Mouse (Mus musculus): ENCODE measurements around the gene Kif6. TPM values are rescaled to one million over a fixed set of nuclear protein-coding genes. Genes with fewer than 3 reads are reported as not detected.

Kif6 gene
- total and polyA plus RNA-seq, 3 experiments: 2.1 to 2.6 (median 2.3) TPM

- no peaks in the 10 kb centered on the region for H3K4me1 ChIP-seq (ENCODE audit: control insufficient read depth, insufficient read depth, low read length)
- H3K9ac ChIP-seq (ENCODE audit: low read depth, low read length): no peak overlapping the region
- H3K27me3 ChIP-seq (ENCODE audit: control insufficient read depth, insufficient read depth, low read length): no peaks in the 10 kb centered on the region
- intact Hi-C loops (cut with DNase I): no loop called here
- no peak for DNase-seq
- no peak for TF ChIP-seq POLR2A (IDR thresholded peaks at IDR 0.05; ENCODE audit: insufficient read depth, low read depth, low read length)
- no peak for TF ChIP-seq EP300 (IDR thresholded peaks at IDR 0.05; ENCODE audit: insufficient read depth, low read depth, low read length)
- TF ChIP-seq CTCF (IDR thresholded peaks at IDR 0.05): no peak
- WGBS: 85% methylated on average over 1 of the region's 1 CpGs
- H3K4me3 ChIP-seq: no peak overlapping the region
- no peaks in the 10 kb centered on the region for H3K79me2 ChIP-seq (replicated peaks; ENCODE audit: control insufficient read depth, insufficient read depth, low read length)
- no peak overlapping the region for H3K27ac ChIP-seq
- no peaks in the 10 kb centered on the region for H3K36me3 ChIP-seq (ENCODE audit: control insufficient read depth, insufficient read depth, low read length)
These were observed 178.0 kb downstream of the Kif6 start for GRCm38 (mm10) chr17:49792946-49793345.

- Histone ChIP-seq H3K79me2 (replicated peaks; ENCODE audit: control insufficient read depth, insufficient read depth, low read length) (no peaks in the 10 kb centered on the region), H3K27ac (no peak overlapping the region), H3K4me3 (no peak overlapping the region), H3K27me3 (ENCODE audit: control insufficient read depth, insufficient read depth, low read length) (no peaks in the 10 kb centered on the region), H3K4me1 (ENCODE audit: control insufficient read depth, insufficient read depth, low read length) (no peaks in the 10 kb centered on the region), H3K9ac (ENCODE audit: low read depth, low read length) (no peak overlapping the region), H3K36me3 (ENCODE audit: control insufficient read depth, insufficient read depth, low read length) (no peaks in the 10 kb centered on the region)
- TF ChIP-seq POLR2A (IDR thresholded peaks at IDR 0.05; ENCODE audit: insufficient read depth, low read depth, low read length): no peak
- no peak for TF ChIP-seq EP300 (IDR thresholded peaks at IDR 0.05; ENCODE audit: insufficient read depth, low read depth, low read length)
- no peak for TF ChIP-seq CTCF (IDR thresholded peaks at IDR 0.05)
- DNase-seq: no peak
- 94% methylated on average over 3 of the region's 3 CpGs for WGBS
- intact Hi-C loops (cut with DNase I): no loop called here
These were observed 179.0 kb downstream of the Kif6 start for GRCm38 (mm10) chr17:49793965-49794364.

GRCm38 (mm10) chr17:49795241-49795640 is 180.3 kb downstream of the Kif6 start:
- Histone ChIP-seq H3K36me3 (ENCODE audit: control insufficient read depth, insufficient read depth, low read length) (no peaks in the 10 kb centered on the region), H3K4me1 (ENCODE audit: control insufficient read depth, insufficient read depth, low read length) (no peaks in the 10 kb centered on the region), H3K9ac (ENCODE audit: low read depth, low read length) (no peak overlapping the region), H3K27ac (no peak overlapping the region), H3K79me2 (replicated peaks; ENCODE audit: control insufficient read depth, insufficient read depth, low read length) (no peaks in the 10 kb centered on the region), H3K4me3 (no peak overlapping the region), H3K27me3 (ENCODE audit: control insufficient read depth, insufficient read depth, low read length) (no peaks in the 10 kb centered on the region)
- no peak for TF ChIP-seq EP300 (IDR thresholded peaks at IDR 0.05; ENCODE audit: insufficient read depth, low read depth, low read length)
- no peak for TF ChIP-seq POLR2A (IDR thresholded peaks at IDR 0.05; ENCODE audit: insufficient read depth, low read depth, low read length)
- no peak for TF ChIP-seq CTCF (IDR thresholded peaks at IDR 0.05)
- intact Hi-C loops (cut with DNase I): no loop called here
- 87% methylated on average over 3 of the region's 3 CpGs for WGBS
- DNase-seq: no peak

- H3K9ac ChIP-seq (ENCODE audit: low read depth, low read length): no peak overlapping the region
- H3K27me3 ChIP-seq (ENCODE audit: control insufficient read depth, insufficient read depth, low read length): no peaks in the 10 kb centered on the region
- intact Hi-C loops (cut with DNase I): no loop called here
- H3K79me2 ChIP-seq (replicated peaks; ENCODE audit: control insufficient read depth, insufficient read depth, low read length): no peaks in the 10 kb centered on the region
- no peaks in the 10 kb centered on the region for H3K4me1 ChIP-seq (ENCODE audit: control insufficient read depth, insufficient read depth, low read length)
- H3K27ac ChIP-seq: no peak overlapping the region
- no peak for TF ChIP-seq CTCF (IDR thresholded peaks at IDR 0.05)
- no peak for TF ChIP-seq EP300 (IDR thresholded peaks at IDR 0.05; ENCODE audit: insufficient read depth, low read depth, low read length)
- TF ChIP-seq POLR2A (IDR thresholded peaks at IDR 0.05; ENCODE audit: insufficient read depth, low read depth, low read length): no peak
- WGBS: 72% methylated on average over 3 of the region's 3 CpGs
- H3K4me3 ChIP-seq: no peak overlapping the region
- H3K36me3 ChIP-seq (ENCODE audit: control insufficient read depth, insufficient read depth, low read length): no peaks in the 10 kb centered on the region
- DNase-seq: no peak
These were observed 181.2 kb downstream of the Kif6 start for GRCm38 (mm10) chr17:49796116-49796515.

GRCm38 (mm10) chr17:49799168-49799567 is 184.2 kb downstream of the Kif6 start:
- Histone ChIP-seq H3K4me1 (ENCODE audit: control insufficient read depth, insufficient read depth, low read length) (no peaks in the 10 kb centered on the region), H3K27me3 (ENCODE audit: control insufficient read depth, insufficient read depth, low read length) (no peaks in the 10 kb centered on the region), H3K4me3 (no peak overlapping the region), H3K36me3 (ENCODE audit: control insufficient read depth, insufficient read depth, low read length) (no peaks in the 10 kb centered on the region), H3K9ac (ENCODE audit: low read depth, low read length) (no peak overlapping the region), H3K79me2 (replicated peaks; ENCODE audit: control insufficient read depth, insufficient read depth, low read length) (no peaks in the 10 kb centered on the region), H3K27ac (no peak overlapping the region)
- 46% methylated on average over 5 of the region's 5 CpGs for WGBS
- TF ChIP-seq EP300 (IDR thresholded peaks at IDR 0.05; ENCODE audit: insufficient read depth, low read depth, low read length): no peak
- TF ChIP-seq POLR2A (IDR thresholded peaks at IDR 0.05; ENCODE audit: insufficient read depth, low read depth, low read length): no peak
- TF ChIP-seq CTCF (IDR thresholded peaks at IDR 0.05): no peak
- intact Hi-C loops (cut with DNase I): no loop called here
- no peak for DNase-seq

GRCm38 (mm10) chr17:49800157-49800556 is 185.2 kb downstream of the Kif6 start:
- Histone ChIP-seq H3K4me1 (ENCODE audit: control insufficient read depth, insufficient read depth, low read length) (no peaks in the 10 kb centered on the region), H3K79me2 (replicated peaks; ENCODE audit: control insufficient read depth, insufficient read depth, low read length) (no peaks in the 10 kb centered on the region), H3K36me3 (ENCODE audit: control insufficient read depth, insufficient read depth, low read length) (no peaks in the 10 kb centered on the region), H3K27me3 (ENCODE audit: control insufficient read depth, insufficient read depth, low read length) (no peaks in the 10 kb centered on the region), H3K4me3 (no peak overlapping the region), H3K27ac (no peak overlapping the region), H3K9ac (ENCODE audit: low read depth, low read length) (no peak overlapping the region)
- no peak for DNase-seq
- whole genome bisulfite sequencing: 66% methylated on average over 2 of the region's 2 CpGs
- intact Hi-C loops (cut with DNase I): no loop called here
- TF ChIP-seq CTCF (IDR thresholded peaks at IDR 0.05) (no peak), POLR2A (IDR thresholded peaks at IDR 0.05; ENCODE audit: insufficient read depth, low read depth, low read length) (no peak), EP300 (IDR thresholded peaks at IDR 0.05; ENCODE audit: insufficient read depth, low read depth, low read length) (no peak)

Measured in heart, adult 2 months (tissue).